Mouse (Mus musculus) hindbrain, embryonic 10.5 days (tissue): Measurements from ENCODE around the gene Fgf14. TPM values are rescaled to one million over a fixed set of nuclear protein-coding genes. Genes with fewer than 3 reads are reported as not detected.
"Not testable (repeated sequence)": the region's sequence is repeated elsewhere in the genome, so short reads cannot be mapped to it uniquely, and the experiment has no call there.

Source experiments
- DNase-seq: peaks from one replicate; pipeline ENCODE4 v3.0.0-alpha.2; 2017; ENCODE audit warnings: low spot score
- H3K27ac ChIP-seq: fragments of 300-500 bp; sonication (generic); 2 replicates; pipeline ENCODE4 v1.5.1; 2016; ENCODE audit warnings: mild to moderate bottlenecking, moderate library complexity
- H3K27me3 ChIP-seq: fragments of 300-500 bp; sonication (generic); 2 replicates; pipeline ENCODE4 v1.6.1; 2016; ENCODE audit warnings: mild to moderate bottlenecking; ENCODE audit not compliant: poor library complexity, insufficient read depth, severe bottlenecking
- H3K36me3 ChIP-seq: fragments of 300-500 bp; sonication (generic); 2 replicates; pipeline ENCODE4 v1.6.1; 2016; ENCODE audit warnings: mild to moderate bottlenecking, moderate library complexity
- H3K4me1 ChIP-seq: fragments of 300-500 bp; sonication (generic); replicated peaks from 2 replicates; pipeline ENCODE4 v1.6.1; 2016; ENCODE audit warnings: mild to moderate bottlenecking
- H3K4me3 ChIP-seq: fragments of 300-500 bp; sonication (generic); 2 replicates; pipeline ENCODE4 v1.5.1; 2016; ENCODE audit warnings: mild to moderate bottlenecking, moderate library complexity
- H3K9me3 ChIP-seq: fragments of 300-500 bp; sonication (generic); 2 replicates; pipeline ENCODE4 v1.6.1; 2016; ENCODE audit warnings: mild to moderate bottlenecking, moderate library complexity
- WGBS: fragments of 180-500 bp; shearing (Covaris S2); methylation state at CpG from one replicate; pipeline ENCODE4 v1.1.7; 2016; 5-methylcytosine and 5-hydroxymethylcytosine counted together
- polyA plus RNA-seq: library from polyadenylated mRNA; unstranded; fragments of >200 nt; fragmentation: Nextera tagmentation; extraction: Ambion mirVana; gene quantifications from 2 replicates; pipeline ENCODE4 v1.2.1, GENCODE M21; 2016

The Fgf14 gene
- polyA plus RNA-seq, 1 experiment from 2014 or later: 5.1 TPM

GRCm38 (mm10) chr14:124444831-124445230 lies 232.1 kb downstream of the Fgf14 start:
- H3K4me1 ChIP-seq: no peaks in the 10 kb centered on the region

GRCm38 (mm10) chr14:124439298-124439697 lies 237.6 kb downstream of the Fgf14 start:
- not testable (repeated sequence) for H3K36me3 ChIP-seq, H3K9me3 ChIP-seq, H3K4me3 ChIP-seq, H3K27me3 ChIP-seq, DNase-seq, H3K4me1 ChIP-seq, H3K27ac ChIP-seq
- WGBS: 37% methylated on average over 3 of the region's 3 CpGs

More at GRCm38 (mm10) chr14:124444831-124445230, 232.1 kb downstream of the Fgf14 start:
- H3K4me3 ChIP-seq: no peak overlapping the region
- no peaks in the 10 kb centered on the region for H3K36me3 ChIP-seq
- no peak overlapping the region for H3K27ac ChIP-seq
- no peaks in the 10 kb centered on the region for H3K27me3 ChIP-seq
- no peak for DNase-seq
- H3K9me3 ChIP-seq: no peaks in the 10 kb centered on the region

GRCm38 (mm10) chr14:124411890-124412289 lies 265.0 kb downstream of the Fgf14 start:
- Histone ChIP-seq H3K4me1 (no peaks in the 10 kb centered on the region), H3K36me3 (no peaks in the 10 kb centered on the region), H3K9me3 (no peaks in the 10 kb centered on the region), H3K27ac (no peak overlapping the region), H3K4me3 (no peak overlapping the region), H3K27me3 (no peaks in the 10 kb centered on the region)
- WGBS: 80% methylated on average over 2 of the region's 2 CpGs
- no peak for DNase-seq

DNA sequence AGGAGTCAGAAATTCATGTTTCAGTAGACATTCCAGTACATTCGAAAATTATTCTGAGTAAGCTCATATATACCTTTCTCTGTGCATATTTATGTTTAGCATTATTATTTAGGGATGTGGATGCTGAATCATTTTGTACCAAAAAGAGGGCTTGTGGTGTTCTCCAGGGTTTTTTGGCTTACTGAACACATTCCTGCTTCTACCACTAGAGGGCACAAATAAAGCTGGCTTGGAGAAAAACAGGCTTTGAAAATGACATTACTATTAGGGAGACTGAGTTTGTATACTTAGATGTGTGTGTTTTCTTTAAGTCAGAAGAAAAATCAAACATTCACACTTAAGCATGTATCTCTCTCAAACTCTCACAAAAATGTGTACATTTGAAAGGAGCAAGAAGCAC lies 266.0 kb downstream of the Fgf14 start:
- Histone ChIP-seq H3K36me3 (no peaks in the 10 kb centered on the region), H3K9me3 (no peaks in the 10 kb centered on the region), H3K4me1 (no peaks in the 10 kb centered on the region), H3K27me3 (no peaks in the 10 kb centered on the region), H3K4me3 (no peak overlapping the region), H3K27ac (no peak overlapping the region)
- whole genome bisulfite sequencing: 2% methylated on average over 1 of the region's 1 CpGs
- no peak for DNase-seq

DNA sequence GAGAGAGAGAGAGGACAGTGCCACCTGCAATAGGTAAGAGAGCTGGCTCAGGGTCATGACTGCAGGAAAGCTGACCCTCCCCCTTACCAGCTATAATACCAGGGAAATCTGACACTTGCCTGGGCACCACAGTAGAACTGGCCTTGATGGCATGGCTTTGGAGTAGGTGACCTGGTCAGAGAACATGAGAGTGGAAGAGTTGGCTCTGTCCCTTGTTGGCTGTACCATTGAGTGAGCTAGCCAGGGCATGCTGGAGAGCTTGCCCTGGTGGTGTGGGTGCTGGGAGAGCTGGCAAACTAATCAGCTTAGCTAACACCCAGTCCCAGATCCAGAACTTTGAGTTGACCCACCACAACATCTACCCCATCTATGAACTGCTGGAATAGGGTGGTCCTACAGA lies 348.5 kb downstream of the Fgf14 start:
- Histone ChIP-seq H3K36me3 (no peaks in the 10 kb centered on the region), H3K9me3 (no peaks in the 10 kb centered on the region), H3K27me3 (no peaks in the 10 kb centered on the region), H3K4me1 (no peaks in the 10 kb centered on the region), H3K27ac (no peak overlapping the region), H3K4me3 (no peak overlapping the region)
- no peak for DNase-seq

DNA sequence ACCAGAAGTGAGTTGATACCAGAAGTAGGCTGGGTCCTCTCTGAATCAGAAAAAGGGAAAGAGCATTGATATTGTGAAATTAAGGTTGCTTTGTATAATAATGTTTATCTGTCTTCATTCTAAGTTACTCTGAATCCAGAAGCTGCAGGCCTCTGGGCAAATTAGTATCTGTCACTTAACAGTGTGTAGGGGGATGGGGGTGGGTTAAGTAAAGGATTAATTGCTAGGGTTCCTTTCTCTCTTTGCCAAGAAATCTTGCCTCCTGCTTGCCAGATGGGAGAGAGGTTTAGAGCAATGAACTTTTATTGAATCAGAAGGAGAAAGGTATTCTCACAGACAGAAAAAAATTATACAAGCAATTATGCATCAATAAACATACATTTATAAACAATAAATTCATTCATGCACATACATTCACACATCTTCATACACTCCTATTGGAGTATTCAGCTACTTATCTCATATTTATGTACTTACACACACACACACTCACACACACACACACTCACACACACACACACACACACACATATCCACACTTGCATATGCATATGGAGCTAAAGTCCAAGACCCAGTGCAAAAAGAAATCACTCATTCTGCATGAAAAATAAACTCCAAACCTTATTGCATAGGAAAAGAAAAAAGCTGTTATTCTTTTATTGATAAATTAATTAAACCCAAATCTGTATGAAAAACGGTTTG lies 357.8 kb downstream of the Fgf14 start:
- Histone ChIP-seq H3K4me3 (no peak overlapping the region), H3K9me3 (no peaks in the 10 kb centered on the region), H3K36me3 (no peaks in the 10 kb centered on the region), H3K27ac (no peak overlapping the region), H3K27me3 (no peaks in the 10 kb centered on the region), H3K4me1 (no peaks in the 10 kb centered on the region)
- WGBS: 65% methylated on average over 1 of the region's 1 CpGs
- DNase-seq: no peak

GRCm38 (mm10) chr14:124315513-124315912 lies 361.4 kb downstream of the Fgf14 start:
- H3K27me3 ChIP-seq: no peaks in the 10 kb centered on the region
- H3K4me3 ChIP-seq: no peak overlapping the region
- no peaks in the 10 kb centered on the region for H3K9me3 ChIP-seq
- H3K4me1 ChIP-seq: no peaks in the 10 kb centered on the region
- H3K27ac ChIP-seq: no peak overlapping the region
- no peak for DNase-seq
- no peaks in the 10 kb centered on the region for H3K36me3 ChIP-seq
- WGBS: 87% methylated on average over 2 of the region's 2 CpGs

DNA sequence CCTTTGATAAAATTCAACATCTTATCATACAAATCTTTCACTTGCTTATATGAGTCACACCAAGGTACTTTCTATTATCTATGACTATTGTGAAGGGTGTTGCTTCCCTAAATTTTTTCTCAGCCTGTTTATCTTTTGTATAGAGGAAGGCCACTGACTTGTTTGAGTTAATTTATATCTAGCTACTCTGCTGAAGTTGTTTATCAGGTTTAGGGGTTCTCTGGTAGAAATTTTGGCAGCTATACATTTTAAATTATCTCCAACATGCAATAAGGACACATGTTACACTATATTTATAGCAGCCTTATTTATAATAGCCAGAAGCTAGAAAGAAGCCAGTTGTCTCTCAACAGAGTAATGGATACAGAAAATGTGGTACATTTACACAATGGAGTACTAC lies 389.9 kb downstream of the Fgf14 start:
- Histone ChIP-seq H3K36me3 (no peaks in the 10 kb centered on the region), H3K27ac (no peak overlapping the region), H3K4me3 (no peak overlapping the region), H3K27me3 (no peaks in the 10 kb centered on the region), H3K9me3 (no peaks in the 10 kb centered on the region), H3K4me1 (no peaks in the 10 kb centered on the region)
- DNase-seq: no peak

- no peak for DNase-seq
- Histone ChIP-seq H3K4me3 (no peak overlapping the region), H3K4me1 (no peaks in the 10 kb centered on the region), H3K27me3 (no peaks in the 10 kb centered on the region), H3K36me3 (no peaks in the 10 kb centered on the region), H3K27ac (no peak overlapping the region), H3K9me3 (no peaks in the 10 kb centered on the region)
Observed at GRCm38 (mm10) chr14:124278384-124278944, 398.5 kb downstream of the Fgf14 start.

DNA sequence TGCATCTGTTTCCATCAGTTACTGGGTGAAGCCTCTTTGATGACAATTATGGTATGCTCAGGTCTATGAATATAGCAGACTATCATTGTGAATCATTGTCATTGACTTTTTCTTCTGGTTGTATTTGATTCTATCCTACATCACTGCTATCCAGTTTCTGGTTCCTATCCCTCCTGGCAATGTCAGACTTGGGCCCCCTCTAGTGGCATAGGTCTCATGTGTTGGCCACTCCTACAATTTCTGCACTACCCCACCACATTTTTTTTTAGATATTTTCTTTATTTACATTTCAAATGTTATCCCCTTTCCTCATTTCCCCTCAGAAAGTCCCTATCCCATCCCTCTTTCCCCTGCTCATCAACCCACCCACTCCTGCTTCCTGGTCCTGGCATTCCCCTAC lies 409.9 kb downstream of the Fgf14 start:
- H3K27ac ChIP-seq: no peak overlapping the region
- no peaks in the 10 kb centered on the region for H3K27me3 ChIP-seq
- no peak for DNase-seq
- no peaks in the 10 kb centered on the region for H3K4me1 ChIP-seq
- H3K9me3 ChIP-seq: no peaks in the 10 kb centered on the region
- no peaks in the 10 kb centered on the region for H3K36me3 ChIP-seq
- no peak overlapping the region for H3K4me3 ChIP-seq

- DNase-seq: no peak
- Histone ChIP-seq H3K4me1 (no peaks in the 10 kb centered on the region), H3K4me3 (no peak overlapping the region), H3K27ac (no peak overlapping the region), H3K27me3 (no peaks in the 10 kb centered on the region), H3K9me3 (no peaks in the 10 kb centered on the region), H3K36me3 (no peaks in the 10 kb centered on the region)
- WGBS: 60% methylated on average over 2 of the region's 2 CpGs
Observed at GRCm38 (mm10) chr14:124264541-124265059, 412.3 kb downstream of the Fgf14 start.

- Histone ChIP-seq H3K27me3 (no peaks in the 10 kb centered on the region), H3K4me3 (no peak overlapping the region), H3K9me3 (no peaks in the 10 kb centered on the region), H3K4me1 (no peaks in the 10 kb centered on the region), H3K27ac (no peak overlapping the region), H3K36me3 (no peaks in the 10 kb centered on the region)
- no peak for DNase-seq
Observed at GRCm38 (mm10) chr14:124263199-124263598, 413.7 kb downstream of the Fgf14 start.

GRCm38 (mm10) chr14:124247517-124247916 lies 429.4 kb downstream of the Fgf14 start:
- Histone ChIP-seq H3K4me3 (no peak overlapping the region), H3K27ac (no peak overlapping the region), H3K9me3 (peaks cover 4% of the 10 kb centered on the region; the same call in 1 of the 2 replicates), H3K36me3 (no peaks in the 10 kb centered on the region), H3K27me3 (no peaks in the 10 kb centered on the region), H3K4me1 (no peaks in the 10 kb centered on the region)
- 84% methylated on average over 1 of the region's 1 CpGs for WGBS
- DNase-seq: no peak

DNA sequence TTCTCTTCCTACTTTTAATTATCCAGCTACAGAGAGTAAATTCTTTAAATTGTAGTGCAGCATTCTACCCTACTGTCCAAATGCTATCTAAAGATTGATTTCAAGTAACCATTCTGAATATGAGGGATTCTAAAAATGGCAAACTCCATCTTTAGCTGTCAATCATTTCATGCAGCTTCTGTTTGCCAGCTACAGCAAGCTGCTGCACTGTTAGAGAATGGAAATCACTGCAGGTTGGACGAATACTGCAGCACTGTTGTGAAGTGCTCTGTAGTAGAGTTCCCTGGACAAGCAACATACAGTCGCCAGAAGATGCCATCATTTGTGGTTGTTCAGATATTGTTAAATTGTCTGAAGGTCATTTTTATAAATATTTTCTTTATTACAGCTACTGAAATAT lies 453.5 kb downstream of the Fgf14 start:
- 72% methylated on average over 2 of the region's 2 CpGs for WGBS
- Histone ChIP-seq H3K4me3 (no peak overlapping the region), H3K27ac (no peak overlapping the region), H3K4me1 (no peaks in the 10 kb centered on the region), H3K27me3 (no peaks in the 10 kb centered on the region), H3K36me3 (no peaks in the 10 kb centered on the region), H3K9me3 (no peaks in the 10 kb centered on the region)
- no peak for DNase-seq
